Mouse (Mus musculus) spleen, adult 18-20 months (tissue): ENCODE results near the gene Gm3371.
"Not testable (repeated sequence)": the region's sequence is repeated elsewhere in the genome, so short reads cannot be mapped to it uniquely, and the experiment has no call there.

Experiments
- DNase-seq, 2 experiments: peaks; one replicate each; pipeline ENCODE4 v3.0.0; 2022; ENCODE audit warnings: mixed read lengths in 2 of 2

The Gm3371 gene

GRCm38 (mm10) chr14:44410588-44410987 lies at the start of gene Gm3371:
Gene Gm3371, minus strand, starts transcription at chr14:44410688.
- DNase-seq: not testable (repeated sequence)

GRCm38 (mm10) chr14:44433335-44433734 lies 22.8 kb upstream of the Gm3371 start, which contains the start of gene Gm8232:
Gene Gm8232, plus strand, starts transcription at chr14:44433635.
- DNase-seq: not testable (repeated sequence)

GRCm38 (mm10) chr14:44384233-44384632 lies 26.3 kb downstream of the Gm3371 start:
- DNase-seq: not testable (repeated sequence)

- DNase-seq: not testable (repeated sequence)
Observed at GRCm38 (mm10) chr14:44365057-44365456, 45.4 kb downstream of the Gm3371 start, which contains the start of gene Gm8229. Gene Gm8229, plus strand, starts transcription at chr14:44365357.

- DNase-seq: not testable (repeated sequence)
Observed at GRCm38 (mm10) chr14:44362301-44362700, 48.2 kb downstream of the Gm3371 start.

- not testable (repeated sequence) for DNase-seq
Observed at GRCm38 (mm10) chr14:44361416-44361815, 49.1 kb downstream of the Gm3371 start.
